Mouse (Mus musculus) neutrophil, adult 5-6 weeks (primary cell): ENCODE results near the gene AW146154. TPM values are rescaled to one million over a fixed set of nuclear protein-coding genes. Genes with fewer than 3 reads are reported as not detected.
A peak's percentile ranks its signal among the peaks of the same experiment; 100 is the strongest.
"Not testable (repeated sequence)": the region's sequence is repeated elsewhere in the genome, so short reads cannot be mapped to it uniquely, and the experiment has no call there.

Experiments used
- ATAC-seq: fragments of 151-379, 151-347 bp; 2 replicates; pipeline ENCODE4 v1.8.0; 2017; ENCODE audit warnings: mild to moderate bottlenecking, moderate TSS enrichment; ENCODE audit not compliant: insufficient number of reproducible peaks, poor library complexity, low FRiP score, severe bottlenecking; ENCODE audit errors: extremely low read depth
- total RNA-seq: library from RNA; stranded (forward); fragments of 200-1000 nt; gene quantifications from 2 replicates; pipeline ENCODE4 v1.2.3, GENCODE M21; 2017

AW146154 gene
- total RNA-seq, result 10.9 and 11.3 TPM in 2 replicates

- peak; percentile 98 for ATAC-seq
Observed at GRCm38 (mm10) chr7:41499389-41500049, at the start of gene AW146154, which contains the start of gene Gm20449. AW146154 (minus strand) TSS chr7:41499890. Gm20449 (minus strand) TSS chr7:41499417.

- ATAC-seq, result no peak
Observed at GRCm38 (mm10) chr7:41512672-41513071, 13.0 kb upstream of the AW146154 start.

- no peak for ATAC-seq
Observed at GRCm38 (mm10) chr7:41512207-41512606, 12.5 kb upstream of the AW146154 start.

- ATAC-seq, result no peak
Observed at GRCm38 (mm10) chr7:41502402-41502801, 2.7 kb upstream of the AW146154 start.

- peak; percentile 27; the same call in 1 of the 2 replicates for ATAC-seq
Observed at GRCm38 (mm10) chr7:41500151-41500934, 653 bp upstream of the AW146154 start.

- ATAC-seq, result not testable (repeated sequence)
Observed at GRCm38 (mm10) chr7:41499018-41499388, 687 bp downstream of the AW146154 start.

GRCm38 (mm10) chr7:41498464-41498863 is 1.2 kb downstream of the AW146154 start:
- not testable (repeated sequence) for ATAC-seq

GRCm38 (mm10) chr7:41497871-41498270 is 1.8 kb downstream of the AW146154 start:
- ATAC-seq, result no peak

GRCm38 (mm10) chr7:41451864-41452263 is 47.8 kb downstream of the AW146154 start:
- ATAC-seq, result no peak

- ATAC-seq, result not testable (repeated sequence)
Observed at GRCm38 (mm10) chr7:41448596-41448995, 51.1 kb downstream of the AW146154 start, which contains the start of gene Vmn2r57. Vmn2r57 (minus strand) TSS chr7:41448696.

Other genes with a start within 250 kb of the AW146154 start
- 29.8 and 36.1 TPM in 2 replicates for gene AI987944, start 106.5 kb downstream of the AW146154 start, total RNA-seq
- gene Vmn2r57, start 51.2 kb downstream of the AW146154 start, total RNA-seq, result 0.23 and 0.25 TPM in 2 replicates
- gene Gm20449, start 473 bp downstream of the AW146154 start, total RNA-seq, result 0.12 and 0.23 TPM in 2 replicates
- not detected in 2 replicates for gene Gm6871, start 73.8 kb upstream of the AW146154 start, total RNA-seq
- 21.1 and 22.7 TPM in 2 replicates for gene 2610021A01Rik, start 99.3 kb upstream of the AW146154 start, total RNA-seq
- 7.3 and 9.2 TPM in 2 replicates for gene Zfp788, start 133.3 kb upstream of the AW146154 start, total RNA-seq